10 mouse cellular contexts compared by ENCODE assay signal in genomic region chr7:130860721-130861142, GRCm38 (mm10). TPM values are rescaled to one million over a fixed set of nuclear protein-coding genes. Genes with fewer than 3 reads are reported as not detected.
DNase-seq lines count a peak whose midpoint lies in the region; ATAC-seq lines count a peak whose summit lies in the region.
"Had no signal": no experiment of that assay in that cellular context is flagged by ENCODE, and none has a peak within 500 bp of the region (broad histone marks: within the 10 kb centered on the region; RNA-seq: fewer than 3 reads in every experiment).

No protein-coding gene starts in this region.

- H3K27ac ChIP-seq in kidney, embryonic 14.5 days (ENCODE audit: low read depth, low read length), result peak overlapping the region; percentile 3; the same call in 1 of the 2 replicates
- H3K27ac ChIP-seq in hindbrain, embryonic 13.5 days, result peak overlapping the region; percentile 73
- H3K27ac ChIP-seq in midbrain, embryonic 13.5 days, result no peak overlapping the region
- H3K27ac ChIP-seq in intestine, embryonic 15.5 days, result no peak overlapping the region

- no peak overlapping the region for H3K9ac ChIP-seq in kidney, embryonic 14.5 days (ENCODE audit: low read depth, low read length)
- H3K9ac ChIP-seq in hindbrain, embryonic 13.5 days, result peak overlapping the region; percentile 51; the same call in 1 of the 2 replicates
- H3K9ac ChIP-seq in midbrain, embryonic 13.5 days (replicated peaks), result no peak overlapping the region
- no peak overlapping the region for H3K9ac ChIP-seq in intestine, embryonic 15.5 days

- H3K9me3 ChIP-seq in kidney, embryonic 14.5 days (ENCODE audit: control insufficient read depth, low read length), result no peaks in the 10 kb centered on the region
- no peaks in the 10 kb centered on the region for H3K9me3 ChIP-seq in hindbrain, embryonic 13.5 days
- H3K9me3 ChIP-seq in midbrain, embryonic 13.5 days, result no peaks in the 10 kb centered on the region
- no peaks in the 10 kb centered on the region for H3K9me3 ChIP-seq in intestine, embryonic 15.5 days

- H3K36me3 ChIP-seq in kidney, embryonic 14.5 days (ENCODE audit: control insufficient read depth, insufficient read depth, low read length), result no peaks in the 10 kb centered on the region
- H3K36me3 ChIP-seq in hindbrain, embryonic 13.5 days, result no peaks in the 10 kb centered on the region
- H3K36me3 ChIP-seq in midbrain, embryonic 13.5 days, result no peaks in the 10 kb centered on the region
- H3K36me3 ChIP-seq in intestine, embryonic 15.5 days, result no peaks in the 10 kb centered on the region

- peaks cover 8% of the 10 kb centered on the region; the same call in 1 of the 2 replicates for H3K4me1 ChIP-seq in kidney, embryonic 14.5 days (ENCODE audit: control insufficient read depth, insufficient read depth, low read length)
- peaks cover 35% of the 10 kb centered on the region for H3K4me1 ChIP-seq in hindbrain, embryonic 13.5 days (replicated peaks)
- H3K4me1 ChIP-seq in midbrain, embryonic 13.5 days (replicated peaks), result peaks cover 28% of the 10 kb centered on the region
- no peaks in the 10 kb centered on the region for H3K4me1 ChIP-seq in intestine, embryonic 15.5 days (replicated peaks)

- H3K4me3 ChIP-seq in kidney, embryonic 14.5 days (ENCODE audit: low read length), result no peak overlapping the region
- H3K4me3 ChIP-seq in hindbrain, embryonic 13.5 days, result no peak overlapping the region
- no peak overlapping the region for H3K4me3 ChIP-seq in midbrain, embryonic 13.5 days (replicated peaks)
- no peak overlapping the region for H3K4me3 ChIP-seq in intestine, embryonic 15.5 days (replicated peaks)

- no peak overlapping the region for H3K4me2 ChIP-seq in kidney, embryonic 14.5 days (replicated peaks; ENCODE audit: low read depth, low read length)
- H3K4me2 ChIP-seq in hindbrain, embryonic 13.5 days, result no peak overlapping the region
- 0 out of 2 replicates have a peak overlapping the region, but pooled peaks have one; percentile 2 for H3K4me2 ChIP-seq in midbrain, embryonic 13.5 days (replicated peaks)
- no peak overlapping the region for H3K4me2 ChIP-seq in intestine, embryonic 15.5 days (replicated peaks)

- 42% methylated on average over 11 of the region's 11 CpGs for whole genome bisulfite sequencing in kidney, embryonic 14.5 days
- 14% methylated on average over 11 of the region's 11 CpGs for WGBS in hindbrain, embryonic 13.5 days
- 9% methylated on average over 11 of the region's 11 CpGs for WGBS in midbrain, embryonic 13.5 days
- 54% methylated on average over 11 of the region's 11 CpGs for WGBS in intestine, embryonic 15.5 days

- ATAC-seq in kidney, embryonic 14.5 days (ENCODE audit: low FRiP score, low TSS enrichment), result no peak
- ATAC-seq in hindbrain, embryonic 13.5 days (ENCODE audit: low FRiP score), result 0 out of 2 replicates have a peak, but pooled peaks have one; percentile 4
- ATAC-seq in midbrain, embryonic 13.5 days, result peak; percentile 22; the same call in 1 of the 2 replicates
- no peak for ATAC-seq in erythroid progenitor cell, adult 5-6 weeks (replicated peaks; ENCODE audit: low FRiP score, poor library complexity, severe bottlenecking)
- no peak for ATAC-seq in intestine, embryonic 15.5 days

- no peak for DNase-seq in kidney, adult 18-20 months
- peak; percentile 64 for DNase-seq in NIH3T3 (ENCODE audit: low read depth)
- DNase-seq in gastrocnemius, adult 18-20 months (ENCODE audit: low spot score), result no peak
- DNase-seq: gastrocnemius, postnatal 25 days; right cerebral cortex, postnatal 14 days had no signal

- peaks cover 4% of the 10 kb centered on the region; the same call in 1 of the 2 replicates for H3K27me3 ChIP-seq in kidney, embryonic 14.5 days (ENCODE audit: control insufficient read depth, insufficient read depth, low read length)
- no peaks in the 10 kb centered on the region for H3K27me3 ChIP-seq in hindbrain, embryonic 13.5 days
- H3K27me3 ChIP-seq in midbrain, embryonic 13.5 days, result peaks cover 17% of the 10 kb centered on the region
- no peaks in the 10 kb centered on the region for H3K27me3 ChIP-seq in intestine, embryonic 15.5 days (replicated peaks)

RNA-seq across cellular contexts. Expression of gene Plekha1, which starts 4.8 kb away (rescaled TPM):
- 36.7 and 72.9 TPM in 2 replicates for polyA plus RNA-seq in kidney, embryonic 14.5 days (2014; fragmentation: Nextera tagmentation; extraction: Ambion mirVana)
- 63.4 and 65.4 TPM in 2 replicates for polyA plus RNA-seq in hindbrain, embryonic 13.5 days (2015; fragmentation: Nextera tagmentation; extraction: Ambion mirVana)
- 54.6 and 55.5 TPM in 2 replicates for polyA plus RNA-seq in midbrain, embryonic 13.5 days (2015; fragmentation: Nextera tagmentation; extraction: Ambion mirVana)
- 2.9 TPM in 2 replicates for total RNA-seq in erythroid progenitor cell, adult 5-6 weeks (2015; ENCODE audit: low replicate concordance)
- total RNA-seq in erythroid progenitor cell, adult 5-6 weeks (2017; ENCODE audit: low replicate concordance), result 1.9 and 3.4 TPM in 2 replicates
- polyA plus RNA-seq in intestine, embryonic 15.5 days (2015; fragmentation: Nextera tagmentation; extraction: Ambion mirVana), result 40.5 and 41.5 TPM in 2 replicates
- total RNA-seq in gastrocnemius, adult 18-20 months (2021), result 10 to 100 TPM; 27.6 to 29.3 TPM

Comparison
In these comparisons a context has a peak if more than half of its experiments do, and no peak if none do; other contexts are left out.
1. ATAC-seq: peak in hindbrain, embryonic 13.5 days (single experiment) and midbrain, embryonic 13.5 days (single experiment); none in kidney, embryonic 14.5 days (single experiment), erythroid progenitor cell, adult 5-6 weeks (single experiment) and intestine, embryonic 15.5 days (single experiment).
2. H3K27ac ChIP-seq: peak in kidney, embryonic 14.5 days (single experiment) and hindbrain, embryonic 13.5 days (single experiment); none in midbrain, embryonic 13.5 days (single experiment) and intestine, embryonic 15.5 days (single experiment).